Mouse (Mus musculus): ENCODE results near the gene Diaph3. TPM values are rescaled to one million over a fixed set of nuclear protein-coding genes. Genes with fewer than 3 reads are reported as not detected.
A peak's percentile ranks its signal among the peaks of the same experiment; 100 is the strongest.

Gene Diaph3
- polyA plus RNA-seq, 1 experiment from 2014 or later: 19.8 TPM

- Histone ChIP-seq H3K4me2 (no peak overlapping the region), H3K36me3 (peaks cover 10% of the 10 kb centered on the region), H3K27ac (no peak overlapping the region), H3K9me3 (replicated peaks) (no peaks in the 10 kb centered on the region), H3K9ac (no peak overlapping the region), H3K4me3 (no peak overlapping the region), H3K4me1 (no peaks in the 10 kb centered on the region), H3K27me3 (replicated peaks) (no peaks in the 10 kb centered on the region)
- no peak for ATAC-seq
- WGBS (ENCODE audit: insufficient replicate concordance): 81% methylated on average over 2 of the region's 2 CpGs
These were observed 61.3 kb downstream of the Diaph3 start for GRCm38 (mm10) chr14:87079725-87080124.

- Histone ChIP-seq H3K4me3 (no peak overlapping the region), H3K4me1 (no peaks in the 10 kb centered on the region), H3K9me3 (replicated peaks) (no peaks in the 10 kb centered on the region), H3K4me2 (no peak overlapping the region), H3K9ac (no peak overlapping the region), H3K27ac (no peak overlapping the region), H3K36me3 (peaks cover 37% of the 10 kb centered on the region), H3K27me3 (replicated peaks) (no peaks in the 10 kb centered on the region)
- WGBS (ENCODE audit: insufficient replicate concordance): 80% methylated on average over 2 of the region's 2 CpGs
- ATAC-seq: no peak
These were observed 66.0 kb downstream of the Diaph3 start for GRCm38 (mm10) chr14:87075021-87075531.

GRCm38 (mm10) chr14:87064281-87064680, 76.8 kb downstream of the Diaph3 start:
- 83% methylated on average over 4 of the region's 4 CpGs for WGBS (ENCODE audit: insufficient replicate concordance)
- H3K9me3 ChIP-seq (replicated peaks): 0 out of 2 replicates have a peak, but pooled peaks cover 4% of the 10 kb centered on the region
- H3K4me3 ChIP-seq: no peak overlapping the region
- ATAC-seq: no peak
- no peak overlapping the region for H3K9ac ChIP-seq
- no peak overlapping the region for H3K27ac ChIP-seq
- no peak overlapping the region for H3K4me2 ChIP-seq
- no peaks in the 10 kb centered on the region for H3K4me1 ChIP-seq
- no peaks in the 10 kb centered on the region for H3K27me3 ChIP-seq (replicated peaks)
- peaks cover 18% of the 10 kb centered on the region for H3K36me3 ChIP-seq

GRCm38 (mm10) chr14:87056169-87056568, 84.9 kb downstream of the Diaph3 start:
- Histone ChIP-seq H3K9ac (no peak overlapping the region), H3K27me3 (replicated peaks) (no peaks in the 10 kb centered on the region), H3K9me3 (replicated peaks) (no peaks in the 10 kb centered on the region), H3K4me3 (no peak overlapping the region), H3K4me2 (no peak overlapping the region), H3K4me1 (no peaks in the 10 kb centered on the region), H3K27ac (no peak overlapping the region), H3K36me3 (peaks cover 25% of the 10 kb centered on the region)
- ATAC-seq: no peak
- WGBS (ENCODE audit: insufficient replicate concordance): 93% methylated on average over 2 of the region's 2 CpGs

- Histone ChIP-seq H3K4me2 (no peak overlapping the region), H3K27ac (no peak overlapping the region), H3K4me1 (no peaks in the 10 kb centered on the region), H3K9ac (no peak overlapping the region), H3K36me3 (peaks cover 18% of the 10 kb centered on the region), H3K27me3 (replicated peaks) (no peaks in the 10 kb centered on the region), H3K4me3 (no peak overlapping the region), H3K9me3 (replicated peaks) (no peaks in the 10 kb centered on the region)
- WGBS (ENCODE audit: insufficient replicate concordance): 87% methylated on average over 5 of the region's 5 CpGs
- no peak for ATAC-seq
These were observed 89.8 kb downstream of the Diaph3 start for GRCm38 (mm10) chr14:87051187-87051586.

GRCm38 (mm10) chr14:87044401-87044806, 96.6 kb downstream of the Diaph3 start:
- Histone ChIP-seq H3K4me2 (no peak overlapping the region), H3K4me3 (no peak overlapping the region), H3K36me3 (peaks cover 8% of the 10 kb centered on the region), H3K9me3 (replicated peaks) (no peaks in the 10 kb centered on the region), H3K4me1 (no peaks in the 10 kb centered on the region), H3K9ac (no peak overlapping the region), H3K27ac (no peak overlapping the region), H3K27me3 (replicated peaks) (no peaks in the 10 kb centered on the region)
- 29% methylated on average over 5 of the region's 5 CpGs for WGBS (ENCODE audit: insufficient replicate concordance)
- ATAC-seq: no peak

- WGBS (ENCODE audit: insufficient replicate concordance): 86% methylated on average over 10 of the region's 10 CpGs
- Histone ChIP-seq H3K27me3 (replicated peaks) (no peaks in the 10 kb centered on the region), H3K36me3 (peaks cover 6% of the 10 kb centered on the region; the same call in 1 of the 2 replicates), H3K4me2 (no peak overlapping the region), H3K27ac (no peak overlapping the region), H3K9ac (no peak overlapping the region), H3K9me3 (replicated peaks) (no peaks in the 10 kb centered on the region), H3K4me1 (peaks cover 9% of the 10 kb centered on the region; the same call in 1 of the 2 replicates), H3K4me3 (no peak overlapping the region)
- ATAC-seq: peak; percentile 52; the same call in 1 of the 2 replicates
These were observed 120.8 kb downstream of the Diaph3 start for GRCm38 (mm10) chr14:87020240-87020639.

GRCm38 (mm10) chr14:87019687-87020086, 121.3 kb downstream of the Diaph3 start:
- no peak overlapping the region for H3K9ac ChIP-seq
- 0 out of 2 replicates have a peak, but pooled peaks cover 6% of the 10 kb centered on the region for H3K36me3 ChIP-seq
- no peaks in the 10 kb centered on the region for H3K27me3 ChIP-seq (replicated peaks)
- no peak overlapping the region for H3K4me3 ChIP-seq
- 91% methylated on average over 3 of the region's 3 CpGs for WGBS (ENCODE audit: insufficient replicate concordance)
- no peak for ATAC-seq
- no peak overlapping the region for H3K4me2 ChIP-seq
- H3K9me3 ChIP-seq (replicated peaks): no peaks in the 10 kb centered on the region
- H3K27ac ChIP-seq: no peak overlapping the region
- peaks cover 9% of the 10 kb centered on the region; the same call in 1 of the 2 replicates for H3K4me1 ChIP-seq

- H3K9me3 ChIP-seq (replicated peaks): no peaks in the 10 kb centered on the region
- no peak overlapping the region for H3K9ac ChIP-seq
- H3K4me1 ChIP-seq: no peaks in the 10 kb centered on the region
These were observed 143.7 kb downstream of the Diaph3 start for GRCm38 (mm10) chr14:86997318-86997717.

GRCm38 (mm10) chr14:86951169-86951568, 189.9 kb downstream of the Diaph3 start:
- H3K4me3 ChIP-seq: no peak overlapping the region
- ATAC-seq: no peak
- no peaks in the 10 kb centered on the region for H3K9me3 ChIP-seq (replicated peaks)
- H3K4me1 ChIP-seq: no peaks in the 10 kb centered on the region
- H3K27me3 ChIP-seq (replicated peaks): no peaks in the 10 kb centered on the region
- no peak overlapping the region for H3K4me2 ChIP-seq
- peaks cover 30% of the 10 kb centered on the region for H3K36me3 ChIP-seq
- H3K9ac ChIP-seq: no peak overlapping the region
- H3K27ac ChIP-seq: no peak overlapping the region
- 81% methylated on average over 1 of the region's 1 CpGs for WGBS (ENCODE audit: insufficient replicate concordance)

More at GRCm38 (mm10) chr14:86997318-86997717, 143.7 kb downstream of the Diaph3 start:
- Histone ChIP-seq H3K4me2 (no peak overlapping the region), H3K27ac (no peak overlapping the region), H3K4me3 (no peak overlapping the region), H3K27me3 (replicated peaks) (no peaks in the 10 kb centered on the region), H3K36me3 (peaks cover 45% of the 10 kb centered on the region)
- WGBS (ENCODE audit: insufficient replicate concordance): 81% methylated on average over 4 of the region's 4 CpGs
- ATAC-seq: no peak

- WGBS (ENCODE audit: insufficient replicate concordance): 76% methylated on average over 2 of the region's 2 CpGs
These were observed 203.1 kb downstream of the Diaph3 start for GRCm38 (mm10) chr14:86937953-86938352.

GRCm38 (mm10) chr14:86936424-86936823, 204.6 kb downstream of the Diaph3 start:
- Histone ChIP-seq H3K9me3 (replicated peaks) (no peaks in the 10 kb centered on the region), H3K4me1 (no peaks in the 10 kb centered on the region), H3K36me3 (peaks cover 7% of the 10 kb centered on the region; the same call in 1 of the 2 replicates), H3K27ac (no peak overlapping the region), H3K9ac (no peak overlapping the region), H3K27me3 (replicated peaks) (no peaks in the 10 kb centered on the region), H3K4me2 (no peak overlapping the region), H3K4me3 (no peak overlapping the region)
- WGBS (ENCODE audit: insufficient replicate concordance): 71% methylated on average over 3 of the region's 3 CpGs
- no peak for ATAC-seq

More at GRCm38 (mm10) chr14:86937953-86938352, 203.1 kb downstream of the Diaph3 start:
- no peak for ATAC-seq
- H3K36me3 ChIP-seq: peaks cover 7% of the 10 kb centered on the region; the same call in 1 of the 2 replicates
- no peak overlapping the region for H3K4me3 ChIP-seq
- H3K4me2 ChIP-seq: no peak overlapping the region
- no peaks in the 10 kb centered on the region for H3K27me3 ChIP-seq (replicated peaks)
- no peaks in the 10 kb centered on the region for H3K9me3 ChIP-seq (replicated peaks)
- H3K4me1 ChIP-seq: no peaks in the 10 kb centered on the region
- H3K9ac ChIP-seq: no peak overlapping the region
- H3K27ac ChIP-seq: no peak overlapping the region

GRCm38 (mm10) chr14:86930763-86931162, 210.3 kb downstream of the Diaph3 start:
- Histone ChIP-seq H3K36me3 (no peaks in the 10 kb centered on the region), H3K4me1 (no peaks in the 10 kb centered on the region), H3K9me3 (replicated peaks) (no peaks in the 10 kb centered on the region), H3K9ac (no peak overlapping the region), H3K27ac (no peak overlapping the region), H3K4me3 (no peak overlapping the region), H3K27me3 (replicated peaks) (no peaks in the 10 kb centered on the region), H3K4me2 (no peak overlapping the region)
- ATAC-seq: no peak
- 79% methylated on average over 4 of the region's 4 CpGs for WGBS (ENCODE audit: insufficient replicate concordance)
